Mouse (Mus musculus): ENCODE measurements around the gene Clip1. TPM values are rescaled to one million over a fixed set of nuclear protein-coding genes. Genes with fewer than 3 reads are reported as not detected.

Clip1 gene
- total RNA-seq, 2 experiments from 2014 or later = 66.0 to 74.2 TPM

GRCm38 (mm10) chr5:123671473-123671820 is 13.0 kb downstream of the Clip1 start:
- no peak for DNase-seq (ENCODE audit: low spot score in 2 of 2)

GRCm38 (mm10) chr5:123670800-123671472 is 13.5 kb downstream of the Clip1 start:
- DNase-seq (ENCODE audit: low spot score in 2 of 2) = peak in 1 of 2 experiments; percentile 36

- peak in 1 of 2 experiments; percentile 29 for DNase-seq (ENCODE audit: low spot score in 2 of 2)
Measured at GRCm38 (mm10) chr5:123669991-123670799, 14.2 kb downstream of the Clip1 start.

- DNase-seq (ENCODE audit: low spot score in 2 of 2) = no peak
Measured at GRCm38 (mm10) chr5:123667915-123668314, 16.5 kb downstream of the Clip1 start.

GRCm38 (mm10) chr5:123665956-123666355 is 18.5 kb downstream of the Clip1 start:
- DNase-seq (ENCODE audit: low spot score in 2 of 2) = no peak

- DNase-seq (ENCODE audit: low spot score in 2 of 2) = no peak
Measured at GRCm38 (mm10) chr5:123664329-123664728, 20.1 kb downstream of the Clip1 start.

GRCm38 (mm10) chr5:123662059-123662458 is 22.4 kb downstream of the Clip1 start:
- no peak for DNase-seq (ENCODE audit: low spot score in 2 of 2)

- DNase-seq (ENCODE audit: low spot score in 2 of 2) = no peak
Measured at GRCm38 (mm10) chr5:123661602-123662001, 22.8 kb downstream of the Clip1 start.

GRCm38 (mm10) chr5:123657651-123658050 is 26.8 kb downstream of the Clip1 start:
- DNase-seq (ENCODE audit: low spot score in 2 of 2) = no peak

- DNase-seq (ENCODE audit: low spot score in 2 of 2) = no peak
Measured at GRCm38 (mm10) chr5:123654937-123655336, 29.5 kb downstream of the Clip1 start.

GRCm38 (mm10) chr5:123653287-123653801 is 31.1 kb downstream of the Clip1 start:
- peak in 1 of 2 experiments; percentile 35 for DNase-seq (ENCODE audit: low spot score in 2 of 2)

GRCm38 (mm10) chr5:123650825-123651224 is 33.6 kb downstream of the Clip1 start:
- no peak for DNase-seq (ENCODE audit: low spot score in 2 of 2)

GRCm38 (mm10) chr5:123642401-123642800 is 42.0 kb downstream of the Clip1 start:
- DNase-seq (ENCODE audit: low spot score in 2 of 2) = peak; percentile 44 to 47

- no peak for DNase-seq (ENCODE audit: low spot score in 2 of 2)
Measured at GRCm38 (mm10) chr5:123641259-123641900, 43.0 kb downstream of the Clip1 start.

- DNase-seq (ENCODE audit: low spot score in 2 of 2) = no peak
Measured at GRCm38 (mm10) chr5:123640181-123640580, 44.2 kb downstream of the Clip1 start.

- no peak for DNase-seq (ENCODE audit: low spot score in 2 of 2)
Measured at GRCm38 (mm10) chr5:123631210-123631609, 53.2 kb downstream of the Clip1 start.

GRCm38 (mm10) chr5:123626631-123627030 is 57.8 kb downstream of the Clip1 start:
- DNase-seq (ENCODE audit: low spot score in 2 of 2) = peak; percentile 62 to 68

- no peak for DNase-seq (ENCODE audit: low spot score in 2 of 2)
Measured at GRCm38 (mm10) chr5:123622421-123622820, 62.0 kb downstream of the Clip1 start.

- peak in 1 of 2 experiments; percentile 30 for DNase-seq (ENCODE audit: low spot score in 2 of 2)
Measured at GRCm38 (mm10) chr5:123618558-123618957, 65.9 kb downstream of the Clip1 start.

GRCm38 (mm10) chr5:123614246-123614645 is 70.2 kb downstream of the Clip1 start:
- no peak for DNase-seq (ENCODE audit: low spot score in 2 of 2)

- DNase-seq (ENCODE audit: low spot score in 2 of 2) = peak; percentile 78 to 80
Measured at GRCm38 (mm10) chr5:123609843-123610242, 74.6 kb downstream of the Clip1 start.

GRCm38 (mm10) chr5:123609416-123609815 is 75.0 kb downstream of the Clip1 start:
- no peak for DNase-seq (ENCODE audit: low spot score in 2 of 2)

All from adrenal gland, adult 18-20 months (tissue).